ENCODE assay signal across 9 mouse cellular contexts in the genomic region with DNA sequence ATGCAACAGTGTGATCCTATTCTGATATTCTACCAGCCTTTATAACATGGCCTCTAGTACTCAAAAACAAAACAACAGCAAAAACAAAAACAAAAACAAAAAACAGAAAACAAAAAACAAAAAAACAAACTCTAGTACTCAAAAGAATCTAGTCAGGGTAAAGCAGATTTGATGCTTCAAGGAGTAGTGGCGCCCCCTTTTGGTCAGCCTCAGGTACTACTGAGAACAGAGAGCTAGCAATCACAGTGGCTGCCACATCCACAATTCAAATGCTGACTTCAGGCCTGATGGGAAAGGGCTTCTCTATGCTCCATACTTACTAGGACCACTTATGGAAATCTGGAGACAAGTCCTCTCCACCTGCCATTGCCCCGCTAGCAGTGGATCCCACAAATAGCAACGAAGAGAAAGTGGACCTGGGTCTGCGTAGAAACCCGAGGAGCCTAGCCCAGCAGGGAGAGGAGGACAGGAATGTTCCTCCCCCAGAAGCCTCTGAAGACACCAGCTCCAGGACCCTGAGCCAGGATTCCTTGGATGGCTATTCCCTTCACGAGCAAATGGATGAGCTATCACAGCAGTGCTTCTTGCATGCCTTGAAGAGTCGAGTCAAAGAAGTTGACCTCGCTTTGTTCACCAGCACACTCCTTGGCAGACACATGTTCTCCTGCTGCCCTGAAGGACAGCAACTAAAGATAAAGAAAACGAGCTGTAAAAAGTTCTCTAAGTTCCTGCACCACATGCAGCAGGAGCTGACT.
A peak's percentile ranks its signal among the peaks of the same experiment; 100 is the strongest.
DNase-seq lines count a peak whose midpoint lies in the region; ATAC-seq lines count a peak whose summit lies in the region.
"Had no signal": no experiment of that assay in that cellular context is flagged by ENCODE, and none has a peak within 500 bp of the region (broad histone marks: within the 10 kb centered on the region; RNA-seq: fewer than 3 reads in every experiment).

No protein-coding gene starts in this region.

- H3K4me3 ChIP-seq in neural tube, embryonic 11.5 days (ENCODE audit: low read depth, low read length) = no peak overlapping the region
- H3K4me3 ChIP-seq: stomach, embryonic 15.5 days had no signal

- no peaks in the 10 kb centered on the region for H3K27me3 ChIP-seq in neural tube, embryonic 11.5 days (ENCODE audit: control insufficient read depth, insufficient read depth, low read length)
- H3K27me3 ChIP-seq: stomach, embryonic 15.5 days had no signal

- no peak overlapping the region for H3K27ac ChIP-seq in neural tube, embryonic 11.5 days (ENCODE audit: low read depth, low read length)
- H3K27ac ChIP-seq: stomach, embryonic 15.5 days had no signal

- H3K4me1 ChIP-seq in neural tube, embryonic 11.5 days (ENCODE audit: control insufficient read depth, insufficient read depth, low read length) = no peaks in the 10 kb centered on the region
- H3K4me1 ChIP-seq: stomach, embryonic 15.5 days had no signal

- intact Hi-C loops in heart, postnatal 25 days (cut with DNase I) = no loop called here

- 65% methylated on average over 9 of the region's 9 CpGs for WGBS in neural tube, embryonic 11.5 days

- H3K9me3 ChIP-seq in neural tube, embryonic 11.5 days (ENCODE audit: control insufficient read depth, low read length) = no peaks in the 10 kb centered on the region
- H3K9me3 ChIP-seq: stomach, embryonic 15.5 days had no signal

- peak; percentile 9 for DNase-seq in heart, adult 8-10 months (ENCODE audit: low spot score)
- DNase-seq in heart, postnatal 25 days (ENCODE audit: low spot score) = no peak
- DNase-seq in urinary bladder, postnatal 14 days (ENCODE audit: low spot score) = peak; percentile 32
- DNase-seq in urinary bladder, adult 2 months (ENCODE audit: low spot score) = no peak
- peak; percentile 50 for DNase-seq in gastrocnemius, postnatal 10 days
- peak; percentile 32 for DNase-seq in neural tube, embryonic 11.5 days (ENCODE audit: low spot score)
- no peak for DNase-seq in cerebellum, adult 8-10 months
- no peak for DNase-seq in spleen, postnatal 14 days (ENCODE audit: low spot score in 2 of 2)

- H3K4me2 ChIP-seq in neural tube, embryonic 11.5 days (ENCODE audit: low read depth) = no peak overlapping the region
- H3K4me2 ChIP-seq: stomach, embryonic 15.5 days had no signal

- ATAC-seq in neural tube, embryonic 11.5 days (ENCODE audit: insufficient read depth, low FRiP score, low TSS enrichment) = no peak

- no peaks in the 10 kb centered on the region for H3K36me3 ChIP-seq in neural tube, embryonic 11.5 days (ENCODE audit: control insufficient read depth, insufficient read depth, low read length)
- H3K36me3 ChIP-seq: stomach, embryonic 15.5 days had no signal

- H3K9ac ChIP-seq in neural tube, embryonic 11.5 days (ENCODE audit: low read length) = no peak overlapping the region
- H3K9ac ChIP-seq: stomach, embryonic 15.5 days had no signal

Comparison
In these comparisons a context has a peak if more than half of its experiments do, and no peak if none do; other contexts are left out.
1. DNase-seq: peak in heart, adult 8-10 months (single experiment), urinary bladder, postnatal 14 days (single experiment), gastrocnemius, postnatal 10 days (single experiment) and neural tube, embryonic 11.5 days (single experiment); none in heart, postnatal 25 days (single experiment), urinary bladder, adult 2 months (single experiment), cerebellum, adult 8-10 months (single experiment) and spleen, postnatal 14 days (0 of 2).